Mouse (Mus musculus) ES-E14 (cell line): ENCODE measurements around the gene Fam243. TPM values are rescaled to one million over a fixed set of nuclear protein-coding genes. Genes with fewer than 3 reads are reported as not detected.

Experiments used
- DNase-seq: peaks from one replicate; pipeline ENCODE4 v3.0.0-alpha.2; 2013; ENCODE audit warnings: low read depth, low spot score
- H3K27ac ChIP-seq: 2 replicates; pipeline ENCODE4 v1.5.1; 2012; ENCODE audit warnings: low read depth, mild to moderate bottlenecking, low read length, moderate library complexity, mixed read lengths; ENCODE audit not compliant: poor library complexity, insufficient read depth, severe bottlenecking
- H3K36me3 ChIP-seq: 2 replicates; pipeline ENCODE4 v1.6.1; 2012; ENCODE audit warnings: mild to moderate bottlenecking, low read length, moderate library complexity, mixed read lengths; ENCODE audit not compliant: control insufficient read depth, poor library complexity, insufficient read depth, severe bottlenecking
- H3K4me1 ChIP-seq, 2 experiments: fragments of 150-350 bp in 1 of 2; sonication (generic) in 1 of 2; 2 replicates each; pipeline ENCODE4 v1.6.1; 2012; ENCODE audit warnings: low read length in 2 of 2, mild to moderate bottlenecking in 1 of 2, mixed read lengths in 1 of 2; ENCODE audit not compliant: control insufficient read depth in 2 of 2, insufficient read depth in 2 of 2, poor library complexity in 1 of 2
- H3K4me3 ChIP-seq, 2 experiments: fragments of 150-350 bp in 1 of 2; sonication (generic) in 1 of 2; 2 replicates each; pipeline ENCODE4 v1.5.1; 2012; ENCODE audit warnings: low read length in 2 of 2, low read depth in 1 of 2, mild to moderate bottlenecking in 1 of 2, mixed read lengths in 1 of 2; ENCODE audit not compliant: insufficient read depth in 1 of 2, poor library complexity in 1 of 2, severe bottlenecking in 1 of 2
- H3K9ac ChIP-seq: 2 replicates; pipeline ENCODE4 v1.6.1; 2012; ENCODE audit warnings: low read depth, mild to moderate bottlenecking, low read length, mixed read lengths; ENCODE audit not compliant: poor library complexity, insufficient read depth, severe bottlenecking
- H3K9me3 ChIP-seq: fragments of 150-350 bp; sonication (generic); 2 replicates; pipeline ENCODE4 v1.6.1; 2012; ENCODE audit warnings: low read depth, mild to moderate bottlenecking, low read length; ENCODE audit not compliant: control insufficient read depth, insufficient read depth
- CHD2 ChIP-seq: IDR thresholded peaks from 2 replicates; pipeline ENCODE4 v1.6.1; 2014; ENCODE audit warnings: mild to moderate bottlenecking, low read depth, low read length, inconsistent platforms
- HCFC1 ChIP-seq: IDR thresholded peaks from 2 replicates; pipeline ENCODE4 v1.6.1; 2012; ENCODE audit warnings: low read length, inconsistent platforms, borderline replicate concordance; ENCODE audit not compliant: insufficient read depth
- MAFK ChIP-seq: IDR thresholded peaks from 2 replicates; pipeline ENCODE4 v1.6.1; 2014; ENCODE audit warnings: mild to moderate bottlenecking, low read depth, low read length, inconsistent platforms; ENCODE audit not compliant: insufficient read depth
- ZC3H11A ChIP-seq: IDR thresholded peaks from 2 replicates; pipeline ENCODE4 v1.6.1; 2012; ENCODE audit warnings: low read depth, mild to moderate bottlenecking, inconsistent platforms, low read length, borderline replicate concordance
- ZNF384 ChIP-seq: IDR thresholded peaks from 2 replicates; pipeline ENCODE4 v1.6.1; 2012; ENCODE audit warnings: low read depth, low read length, inconsistent platforms
- in situ Hi-C, 2 experiments: fragments of 600-800 bp; cut with MboI; formaldehyde crosslinking; loops; one replicate each; pipeline ENCODE4 v1.15.1; 2025; ENCODE audit warnings: low sequenced_read_pairs in 2 of 2, inconsistent platforms in 1 of 2; ENCODE audit not compliant: unreplicated experiment in 2 of 2
- total RNA-seq: library from RNA; depleted of rRNA; stranded (reverse); fragments of 300-350 nt; gene quantifications from 2 replicates; pipeline ENCODE4 v1.2.3, GENCODE M21; 2012

Fam243 gene
- total RNA-seq, 1 experiment = not detected

- no peaks in the 10 kb centered on the region for H3K36me3 ChIP-seq
- TF ChIP-seq HCFC1 (no peak), CHD2 (no peak), ZNF384 (no peak), MAFK (no peak), ZC3H11A (no peak)
- no peak overlapping the region for H3K9ac ChIP-seq
- H3K4me1 ChIP-seq = 0 out of 4 replicates have a peak, but pooled peaks cover 2 to 4% of the 10 kb centered on the region in 2 experiments
- in situ Hi-C loops = no loop called here
- H3K9me3 ChIP-seq = no peaks in the 10 kb centered on the region
- no peak overlapping the region for H3K27ac ChIP-seq
- no peak overlapping the region for H3K4me3 ChIP-seq
- no peak for DNase-seq
These were observed 34.1 kb upstream of the Fam243 start for GRCm38 (mm10) chr16:92355366-92355765.

GRCm38 (mm10) chr16:92353897-92354296 lies 32.7 kb upstream of the Fam243 start:
- H3K9me3 ChIP-seq = no peaks in the 10 kb centered on the region
- 0 out of 4 replicates have a peak, but pooled peaks cover 0 to 4% of the 10 kb centered on the region in 2 experiments for H3K4me1 ChIP-seq
- H3K9ac ChIP-seq = no peak overlapping the region
- TF ChIP-seq MAFK (no peak), ZNF384 (no peak), ZC3H11A (no peak), HCFC1 (no peak)
- in situ Hi-C loops = no loop called here
- H3K36me3 ChIP-seq = no peaks in the 10 kb centered on the region
- H3K4me3 ChIP-seq = no peak overlapping the region
- DNase-seq = no peak
- no peak overlapping the region for H3K27ac ChIP-seq

GRCm38 (mm10) chr16:92353295-92353694 lies 32.1 kb upstream of the Fam243 start:
- Histone ChIP-seq H3K27ac (no peak overlapping the region), H3K4me1 (0 out of 4 replicates have a peak, but pooled peaks cover 0 to 4% of the 10 kb centered on the region in 2 experiments), H3K36me3 (no peaks in the 10 kb centered on the region), H3K4me3 (no peak overlapping the region), H3K9ac (no peak overlapping the region), H3K9me3 (no peaks in the 10 kb centered on the region)
- no peak for DNase-seq
- in situ Hi-C loops = no loop called here
- TF ChIP-seq ZNF384 (no peak), MAFK (no peak), ZC3H11A (no peak), HCFC1 (no peak), CHD2 (no peak)

GRCm38 (mm10) chr16:92348941-92349340 lies 27.7 kb upstream of the Fam243 start:
- H3K4me3 ChIP-seq = no peak overlapping the region
- TF ChIP-seq MAFK (no peak), CHD2 (no peak), HCFC1 (no peak), ZNF384 (no peak), ZC3H11A (no peak)
- H3K36me3 ChIP-seq = no peaks in the 10 kb centered on the region
- no peak overlapping the region for H3K27ac ChIP-seq
- H3K9ac ChIP-seq = no peak overlapping the region
- no peaks in the 10 kb centered on the region for H3K4me1 ChIP-seq
- no peaks in the 10 kb centered on the region for H3K9me3 ChIP-seq
- no peak for DNase-seq
- in situ Hi-C loops = no loop called here
